Mouse (Mus musculus) liver, embryonic 15.5 days (tissue): ENCODE data around the gene Vps41. TPM values are rescaled to one million over a fixed set of nuclear protein-coding genes. Genes with fewer than 3 reads are reported as not detected.
A peak's percentile ranks its signal among the peaks of the same experiment; 100 is the strongest.

Experiments
- ATAC-seq: fragments of 200-750 bp; cut with Nextera tagmentation; 2 replicates; pipeline ENCODE4 v1.8.0; 2017; ENCODE audit warnings: moderate number of reproducible peaks, mild to moderate bottlenecking, moderate library complexity; ENCODE audit not compliant: insufficient read depth
- H3K27ac ChIP-seq: fragments of 300-500 bp; sonication (generic); replicated peaks from 2 replicates; pipeline ENCODE4 v1.5.1; 2015; ENCODE audit warnings: mild to moderate bottlenecking, inconsistent platforms
- H3K27me3 ChIP-seq: fragments of 300-500 bp; sonication (generic); 2 replicates; pipeline ENCODE4 v1.6.1; 2015; ENCODE audit warnings: mild to moderate bottlenecking, inconsistent platforms
- H3K36me3 ChIP-seq: fragments of 300-500 bp; sonication (generic); replicated peaks from 2 replicates; pipeline ENCODE4 v1.6.1; 2015; ENCODE audit warnings: moderate library complexity, mild to moderate bottlenecking, inconsistent platforms
- H3K4me1 ChIP-seq: fragments of 300-500 bp; sonication (generic); replicated peaks from 2 replicates; pipeline ENCODE4 v1.6.1; 2015; ENCODE audit warnings: inconsistent platforms
- H3K4me2 ChIP-seq: fragments of 300-500 bp; sonication (generic); 2 replicates; pipeline ENCODE4 v1.6.1; 2015; ENCODE audit warnings: moderate library complexity, mild to moderate bottlenecking, inconsistent platforms
- H3K4me3 ChIP-seq: fragments of 300-500 bp; sonication (generic); replicated peaks from 2 replicates; pipeline ENCODE4 v1.5.1; 2015; ENCODE audit warnings: mild to moderate bottlenecking, inconsistent platforms
- H3K9ac ChIP-seq: fragments of 300-500 bp; sonication (generic); 2 replicates; pipeline ENCODE4 v1.6.1; 2015; ENCODE audit warnings: moderate library complexity, mild to moderate bottlenecking, inconsistent platforms
- H3K9me3 ChIP-seq: fragments of 300-500 bp; sonication (generic); replicated peaks from 2 replicates; pipeline ENCODE4 v1.6.1; 2016; ENCODE audit warnings: inconsistent platforms
- WGBS: fragments of 180-500 bp; shearing (Covaris S2); methylation state at CpG from one replicate; pipeline ENCODE4 v1.1.7; 2015; ENCODE audit warnings: mixed read lengths; ENCODE audit not compliant: insufficient replicate concordance; 5-methylcytosine and 5-hydroxymethylcytosine counted together
- polyA plus RNA-seq: library from polyadenylated mRNA; unstranded; fragments of >200 nt; fragmentation: Nextera tagmentation; extraction: Ambion mirVana; gene quantifications from 2 replicates; pipeline ENCODE4 v1.2.1, GENCODE M21; 2015

Gene Vps41
- polyA plus RNA-seq, 1 experiment from 2014 or later, result 18.6 TPM

DNA sequence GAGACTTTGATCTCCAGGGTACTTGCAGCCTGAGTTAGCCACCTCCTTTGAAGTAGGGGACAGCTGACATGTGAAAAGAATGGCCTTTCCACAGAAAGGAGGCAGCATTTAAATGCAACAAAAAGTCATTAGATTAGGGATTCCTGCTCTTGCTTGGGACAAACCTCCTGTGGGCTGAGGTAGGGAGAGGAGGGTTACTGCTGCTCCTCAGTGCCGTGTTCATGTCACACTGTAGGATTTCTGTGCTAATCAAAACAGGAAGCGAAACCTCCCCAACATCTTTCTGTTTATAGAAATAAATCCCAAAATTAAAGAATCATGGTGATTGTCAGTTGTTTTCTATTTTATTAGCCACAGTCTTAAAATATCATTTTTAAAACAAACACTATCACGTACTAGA, 77.4 kb downstream of the Vps41 start:
- no peak overlapping the region for H3K4me3 ChIP-seq
- H3K9ac ChIP-seq, result no peak overlapping the region
- H3K4me2 ChIP-seq, result no peak overlapping the region
- H3K27me3 ChIP-seq, result no peaks in the 10 kb centered on the region
- no peak for ATAC-seq
- WGBS, result 72% methylated on average over 3 of the region's 3 CpGs
- H3K9me3 ChIP-seq, result no peaks in the 10 kb centered on the region
- H3K4me1 ChIP-seq, result 0 out of 2 replicates have a peak, but pooled peaks cover 3% of the 10 kb centered on the region
- H3K27ac ChIP-seq, result no peak overlapping the region
- no peaks in the 10 kb centered on the region for H3K36me3 ChIP-seq

DNA sequence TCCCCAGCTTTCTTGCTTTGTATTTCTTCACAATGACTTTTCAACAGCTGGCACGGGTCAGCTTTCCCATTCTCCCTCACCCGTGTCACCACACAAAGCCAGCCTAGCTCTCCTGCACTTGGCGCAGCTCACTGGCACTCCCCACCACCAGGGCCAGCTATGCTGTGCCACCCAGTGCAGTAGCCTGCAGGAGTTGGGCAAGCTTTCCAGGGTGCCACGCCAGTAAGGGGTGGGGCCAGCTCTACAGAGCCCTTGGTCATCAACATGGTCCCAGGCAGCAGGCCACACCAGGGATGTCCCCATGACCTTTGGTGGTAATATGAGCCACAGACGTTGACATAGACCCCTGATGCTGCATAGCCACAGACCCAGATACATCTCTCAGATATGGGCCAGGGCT, 80.5 kb downstream of the Vps41 start:
- H3K36me3 ChIP-seq, result no peaks in the 10 kb centered on the region
- 68% methylated on average over 5 of the region's 5 CpGs for WGBS
- no peak overlapping the region for H3K4me3 ChIP-seq
- H3K9me3 ChIP-seq, result no peaks in the 10 kb centered on the region
- no peaks in the 10 kb centered on the region for H3K4me1 ChIP-seq
- no peaks in the 10 kb centered on the region for H3K27me3 ChIP-seq
- no peak for ATAC-seq
- no peak overlapping the region for H3K4me2 ChIP-seq
- no peak overlapping the region for H3K9ac ChIP-seq
- H3K27ac ChIP-seq, result no peak overlapping the region

DNA sequence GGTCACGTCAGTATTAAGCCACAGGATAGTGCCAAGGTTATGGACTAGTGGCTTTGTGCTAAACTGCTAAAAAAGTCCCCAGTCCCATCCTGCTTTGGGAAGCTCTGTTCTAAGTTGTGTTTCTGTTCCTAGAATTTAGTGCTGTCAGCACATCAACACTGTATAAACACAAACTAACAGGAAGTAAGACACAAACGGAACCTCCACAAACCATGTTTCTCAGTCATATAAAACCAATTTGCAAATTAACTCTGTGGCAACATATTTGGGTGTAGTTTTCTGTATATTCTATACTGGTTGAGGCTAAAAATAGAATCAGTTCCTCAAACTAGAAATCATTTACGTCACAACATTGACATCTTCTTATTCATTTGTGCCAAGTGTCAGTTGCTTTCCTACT, 83.3 kb downstream of the Vps41 start:
- no peak overlapping the region for H3K4me2 ChIP-seq
- no peaks in the 10 kb centered on the region for H3K36me3 ChIP-seq
- H3K27ac ChIP-seq, result no peak overlapping the region
- no peaks in the 10 kb centered on the region for H3K4me1 ChIP-seq
- ATAC-seq, result no peak
- H3K27me3 ChIP-seq, result no peaks in the 10 kb centered on the region
- no peak overlapping the region for H3K9ac ChIP-seq
- 58% methylated on average over 3 of the region's 3 CpGs for WGBS
- no peaks in the 10 kb centered on the region for H3K9me3 ChIP-seq
- H3K4me3 ChIP-seq, result no peak overlapping the region

DNA sequence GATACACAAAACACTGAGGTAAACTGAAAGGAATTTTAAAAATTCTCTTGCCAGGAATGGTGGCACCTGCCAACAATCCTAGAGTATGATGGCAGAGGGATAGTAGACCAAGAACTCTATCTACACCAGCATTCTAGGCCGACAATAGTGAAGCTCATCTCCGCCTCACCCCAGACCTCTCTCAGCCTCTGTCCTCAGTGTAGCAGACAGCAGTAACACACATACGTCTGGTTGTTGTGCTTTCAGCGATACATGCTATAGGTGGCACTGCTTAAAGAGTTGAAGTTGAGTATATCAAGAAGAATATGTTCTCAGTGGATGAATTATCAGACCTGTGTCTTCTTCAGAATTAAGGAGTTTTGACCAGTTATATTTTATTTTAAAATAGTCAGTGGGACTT, 92.4 kb downstream of the Vps41 start:
- WGBS, result 68% methylated on average over 4 of the region's 4 CpGs
- H3K9me3 ChIP-seq, result no peaks in the 10 kb centered on the region
- H3K9ac ChIP-seq, result no peak overlapping the region
- no peak for ATAC-seq
- 0 out of 2 replicates have a peak, but pooled peaks cover 11% of the 10 kb centered on the region for H3K36me3 ChIP-seq
- no peak overlapping the region for H3K4me2 ChIP-seq
- no peaks in the 10 kb centered on the region for H3K27me3 ChIP-seq
- H3K4me1 ChIP-seq, result no peaks in the 10 kb centered on the region
- H3K27ac ChIP-seq, result no peak overlapping the region
- no peak overlapping the region for H3K4me3 ChIP-seq

DNA sequence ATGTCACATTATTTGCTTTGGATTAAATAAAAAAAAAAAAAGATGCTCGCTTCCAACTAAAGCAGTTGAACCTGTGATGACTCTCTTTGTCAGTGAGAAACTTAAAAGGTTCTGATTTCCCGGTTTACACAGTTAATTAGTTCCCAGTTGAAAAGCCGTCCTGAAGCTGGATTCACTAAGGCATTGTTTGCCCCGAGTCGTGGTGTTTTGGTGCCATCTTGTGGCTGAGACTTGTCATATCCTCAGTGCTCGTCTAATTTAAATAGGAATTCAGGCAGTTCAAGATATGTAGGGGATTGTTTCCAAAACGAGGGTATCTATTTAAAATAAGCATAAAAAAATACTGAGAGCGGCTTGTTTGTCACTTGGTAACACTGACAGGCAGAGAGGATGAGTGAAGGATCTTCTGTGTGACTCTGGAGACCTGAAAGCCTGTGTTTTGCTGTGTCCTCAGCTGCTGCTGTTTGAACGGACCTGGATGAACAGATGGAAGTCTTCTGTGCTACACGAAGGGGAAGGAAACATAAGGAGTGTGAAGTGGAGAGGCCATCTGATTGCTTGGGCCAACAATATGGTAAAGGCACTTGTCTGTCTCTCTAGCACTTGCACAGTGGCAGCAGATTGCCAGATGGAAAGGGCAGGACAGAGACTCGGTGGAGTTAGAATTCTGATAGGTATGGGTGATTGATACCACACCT, 93.0 kb downstream of the Vps41 start:
- H3K9ac ChIP-seq, result no peak overlapping the region
- ATAC-seq, result no peak
- H3K9me3 ChIP-seq, result no peaks in the 10 kb centered on the region
- no peaks in the 10 kb centered on the region for H3K27me3 ChIP-seq
- WGBS, result 26% methylated on average over 11 of the region's 11 CpGs
- no peak overlapping the region for H3K4me2 ChIP-seq
- H3K4me3 ChIP-seq, result no peak overlapping the region
- H3K27ac ChIP-seq, result no peak overlapping the region
- 0 out of 2 replicates have a peak, but pooled peaks cover 11% of the 10 kb centered on the region for H3K36me3 ChIP-seq
- H3K4me1 ChIP-seq, result no peaks in the 10 kb centered on the region

DNA sequence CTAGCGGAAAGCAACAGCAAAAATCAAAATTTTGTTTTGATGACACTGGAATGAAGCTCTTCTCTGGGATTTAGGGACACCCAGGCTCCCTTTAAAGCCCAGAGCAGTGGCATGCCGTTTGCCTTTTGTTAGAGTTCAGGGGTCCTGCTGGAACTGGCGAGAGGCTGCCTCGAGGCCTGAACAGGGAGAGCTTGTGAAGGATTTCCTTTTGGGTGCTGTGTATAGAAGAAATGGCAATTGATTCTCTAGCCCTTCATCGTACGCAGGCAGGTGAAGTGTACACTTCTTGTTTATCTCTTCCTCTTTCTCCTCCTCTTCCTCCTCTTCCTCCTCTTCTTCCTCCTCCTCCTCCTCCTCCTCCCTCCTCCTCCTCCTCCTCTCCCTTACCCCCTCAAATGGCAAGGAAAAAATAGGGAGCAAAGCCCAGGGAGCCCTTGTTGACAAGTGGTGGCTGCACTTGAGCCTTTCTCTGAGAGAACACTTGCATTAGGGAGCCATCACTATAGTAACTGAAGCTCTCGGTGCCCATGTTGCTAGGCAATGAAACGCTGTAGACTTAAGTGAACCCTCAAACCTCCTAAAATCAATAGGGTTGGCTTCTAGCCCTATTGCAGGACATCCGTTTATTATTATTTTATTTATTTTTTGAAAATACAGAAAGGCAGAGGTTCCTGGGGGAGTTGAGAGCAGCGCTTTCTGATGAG, 107.5 kb downstream of the Vps41 start:
- H3K4me1 ChIP-seq, result peaks cover 13% of the 10 kb centered on the region
- H3K27me3 ChIP-seq, result no peaks in the 10 kb centered on the region
- H3K4me3 ChIP-seq, result no peak overlapping the region
- ATAC-seq, result no peak
- H3K4me2 ChIP-seq, result no peak overlapping the region
- no peaks in the 10 kb centered on the region for H3K36me3 ChIP-seq
- no peak overlapping the region for H3K9ac ChIP-seq
- no peaks in the 10 kb centered on the region for H3K9me3 ChIP-seq
- no peak overlapping the region for H3K27ac ChIP-seq
- 70% methylated on average over 10 of the region's 10 CpGs for WGBS

- peak; percentile 86 for ATAC-seq
- H3K9ac ChIP-seq, result no peak overlapping the region
- H3K36me3 ChIP-seq, result no peaks in the 10 kb centered on the region
- no peaks in the 10 kb centered on the region for H3K27me3 ChIP-seq
- no peaks in the 10 kb centered on the region for H3K9me3 ChIP-seq
- H3K4me1 ChIP-seq, result peaks cover 13% of the 10 kb centered on the region
- H3K27ac ChIP-seq, result no peak overlapping the region
- H3K4me2 ChIP-seq, result no peak overlapping the region
- H3K4me3 ChIP-seq, result no peak overlapping the region
- WGBS, result 49% methylated on average over 10 of the region's 10 CpGs
These were observed 109.9 kb downstream of the Vps41 start for GRCm38 (mm10) chr13:18827029-18827428.

GRCm38 (mm10) chr13:18830486-18830885, 113.4 kb downstream of the Vps41 start:
- 74% methylated on average over 3 of the region's 3 CpGs for WGBS
- Histone ChIP-seq H3K4me1 (peaks cover 13% of the 10 kb centered on the region), H3K27me3 (no peaks in the 10 kb centered on the region), H3K4me3 (no peak overlapping the region), H3K36me3 (no peaks in the 10 kb centered on the region), H3K9ac (no peak overlapping the region), H3K9me3 (no peaks in the 10 kb centered on the region), H3K4me2 (no peak overlapping the region), H3K27ac (no peak overlapping the region)
- no peak for ATAC-seq

GRCm38 (mm10) chr13:18839231-18839630, 122.1 kb downstream of the Vps41 start:
- WGBS, result 60% methylated on average over 4 of the region's 4 CpGs
- no peak for ATAC-seq
- no peaks in the 10 kb centered on the region for H3K36me3 ChIP-seq

DNA sequence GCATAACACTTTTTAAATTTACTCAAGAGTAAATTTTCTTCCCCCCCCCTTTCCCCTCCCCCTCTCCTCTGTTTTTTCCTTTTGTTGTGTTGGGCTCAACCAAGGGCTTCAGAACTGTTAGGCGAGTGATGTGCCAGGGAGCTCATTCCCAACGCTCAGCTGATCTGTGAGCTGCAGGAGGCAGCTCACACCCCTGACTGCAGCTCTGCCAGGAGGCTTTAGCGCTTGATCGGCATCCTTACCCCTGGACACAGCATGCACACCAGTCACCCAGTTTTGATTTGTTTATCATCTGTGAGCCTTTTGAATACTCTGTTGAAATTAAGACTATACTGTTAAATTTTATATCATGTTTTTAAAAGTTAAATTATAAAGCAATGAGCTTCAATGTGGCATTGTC, 123.3 kb downstream of the Vps41 start:
- Histone ChIP-seq H3K4me3 (no peak overlapping the region), H3K27me3 (no peaks in the 10 kb centered on the region), H3K27ac (no peak overlapping the region), H3K36me3 (no peaks in the 10 kb centered on the region), H3K9ac (no peak overlapping the region), H3K4me1 (no peaks in the 10 kb centered on the region), H3K9me3 (no peaks in the 10 kb centered on the region), H3K4me2 (no peak overlapping the region)
- ATAC-seq, result no peak
- 79% methylated on average over 4 of the region's 4 CpGs for WGBS

More at GRCm38 (mm10) chr13:18839231-18839630, 122.1 kb downstream of the Vps41 start:
- Histone ChIP-seq H3K4me1 (no peaks in the 10 kb centered on the region), H3K4me2 (no peak overlapping the region), H3K27ac (no peak overlapping the region), H3K4me3 (no peak overlapping the region), H3K27me3 (no peaks in the 10 kb centered on the region), H3K9ac (no peak overlapping the region), H3K9me3 (no peaks in the 10 kb centered on the region)

DNA sequence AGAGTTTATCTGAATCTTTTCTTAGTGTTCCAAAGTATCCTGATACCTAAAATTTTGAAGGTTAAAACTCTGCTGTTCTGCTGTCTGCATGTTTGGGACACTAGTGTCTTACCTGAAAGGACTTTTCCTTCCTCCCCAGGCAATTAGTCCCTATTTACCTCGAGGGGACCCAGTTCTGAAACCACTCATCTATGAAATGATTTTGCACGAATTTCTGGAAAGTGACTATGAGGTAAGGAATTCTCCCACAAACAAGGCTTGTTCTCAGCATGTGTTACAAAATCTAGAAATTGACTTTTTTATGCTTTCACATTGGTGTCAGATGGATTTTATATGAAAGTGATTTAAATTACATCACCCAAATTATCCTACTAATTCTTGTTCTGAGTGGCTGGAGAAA, 123.9 kb downstream of the Vps41 start:
- 45% methylated on average over 2 of the region's 2 CpGs for WGBS
- Histone ChIP-seq H3K27ac (no peak overlapping the region), H3K4me3 (no peak overlapping the region), H3K27me3 (no peaks in the 10 kb centered on the region), H3K4me2 (no peak overlapping the region), H3K4me1 (no peaks in the 10 kb centered on the region), H3K9me3 (no peaks in the 10 kb centered on the region), H3K36me3 (no peaks in the 10 kb centered on the region), H3K9ac (no peak overlapping the region)
- ATAC-seq, result no peak
